10 mouse cellular contexts compared by ENCODE assay signal in the genomic region with DNA sequence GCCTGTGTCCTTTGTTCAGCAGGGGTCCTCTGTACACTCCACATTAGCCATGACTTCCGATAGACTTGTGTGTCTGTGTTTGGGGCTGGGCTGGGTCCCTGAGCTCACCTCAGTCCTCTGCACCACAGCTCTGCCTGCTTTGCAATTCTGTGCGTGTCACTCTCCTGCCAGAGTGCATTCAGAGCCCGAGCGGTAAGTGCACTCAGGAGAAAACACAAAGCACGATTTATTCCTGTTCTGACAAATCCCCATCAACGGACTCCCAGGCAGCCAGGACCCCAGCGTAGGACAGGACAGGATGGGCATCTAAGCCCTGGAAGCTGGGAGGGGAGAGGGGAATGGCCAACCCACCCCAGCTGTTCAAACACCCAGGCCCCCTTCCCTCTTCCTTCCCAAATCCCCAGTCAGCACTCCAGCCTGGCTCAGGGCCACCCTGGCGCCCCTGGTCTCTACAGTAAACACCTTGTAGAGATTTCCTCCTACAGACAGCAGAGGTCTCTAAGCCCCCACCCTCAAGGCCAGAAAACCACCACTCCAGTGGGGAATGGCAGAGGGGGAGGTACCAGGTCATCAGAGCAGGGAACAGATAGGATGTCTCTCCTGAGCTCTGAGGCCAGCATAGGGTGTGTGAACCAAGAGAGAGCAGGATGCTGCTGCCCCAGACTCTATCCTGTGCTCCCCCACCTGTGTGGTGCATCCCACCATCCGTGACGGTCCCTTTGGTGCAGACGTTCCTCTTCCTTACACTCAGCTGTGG. TPM values are rescaled to one million over a fixed set of nuclear protein-coding genes. Genes with fewer than 3 reads are reported as not detected.
DNase-seq lines count a peak whose midpoint lies in the region; ATAC-seq and TF ChIP-seq lines count a peak whose summit lies in the region.
"Had no signal": no experiment of that assay in that cellular context is flagged by ENCODE, and none has a peak within 500 bp of the region (broad histone marks: within the 10 kb centered on the region; RNA-seq: fewer than 3 reads in every experiment).

No protein-coding gene starts in this region.

- H3K9ac ChIP-seq in embryonic facial prominence, embryonic 15.5 days, result no peak overlapping the region
- peak overlapping the region; percentile 35; the same call in 1 of the 2 replicates for H3K9ac ChIP-seq in hindbrain, embryonic 13.5 days
- no peak overlapping the region; the same call in 1 of the 2 replicates for H3K9ac ChIP-seq in midbrain, embryonic 16.5 days (ENCODE audit: low read depth, low read length)
- H3K9ac ChIP-seq: heart, embryonic 12.5 days; liver, embryonic 15.5 days had no signal

- peaks cover 10% of the 10 kb centered on the region; the same call in 1 of the 2 replicates for H3K4me1 ChIP-seq in embryonic facial prominence, embryonic 15.5 days
- peaks cover 27% of the 10 kb centered on the region for H3K4me1 ChIP-seq in hindbrain, embryonic 13.5 days (replicated peaks)
- peaks cover 19% of the 10 kb centered on the region for H3K4me1 ChIP-seq in midbrain, embryonic 16.5 days (ENCODE audit: control insufficient read depth, insufficient read depth, low read length)
- H3K4me1 ChIP-seq: liver, embryonic 15.5 days had no signal

- H3K36me3 ChIP-seq in embryonic facial prominence, embryonic 15.5 days, result no peaks in the 10 kb centered on the region
- H3K36me3 ChIP-seq in hindbrain, embryonic 13.5 days, result no peaks in the 10 kb centered on the region
- H3K36me3 ChIP-seq in midbrain, embryonic 16.5 days (ENCODE audit: control insufficient read depth, insufficient read depth, low read length), result no peaks in the 10 kb centered on the region
- H3K36me3 ChIP-seq: heart, embryonic 12.5 days; liver, embryonic 15.5 days had no signal

- no peak overlapping the region for H3K4me2 ChIP-seq in embryonic facial prominence, embryonic 15.5 days (replicated peaks)
- no peak overlapping the region for H3K4me2 ChIP-seq in hindbrain, embryonic 13.5 days
- no peak overlapping the region; the same call in 1 of the 2 replicates for H3K4me2 ChIP-seq in midbrain, embryonic 16.5 days (ENCODE audit: low read length)
- H3K4me2 ChIP-seq: heart, embryonic 12.5 days; liver, embryonic 15.5 days had no signal

- peaks cover 6% of the 10 kb centered on the region; the same call in 1 of the 2 replicates for H3K27me3 ChIP-seq in embryonic facial prominence, embryonic 15.5 days
- H3K27me3 ChIP-seq in hindbrain, embryonic 13.5 days, result no peaks in the 10 kb centered on the region
- no peaks in the 10 kb centered on the region for H3K27me3 ChIP-seq in midbrain, embryonic 16.5 days (ENCODE audit: control insufficient read depth, insufficient read depth, low read depth, low read length)
- H3K27me3 ChIP-seq: heart, embryonic 12.5 days; liver, embryonic 15.5 days had no signal

- DNase-seq in layer of hippocampus, adult 2 months (ENCODE audit: low spot score in 2 of 2), result no peak
- no peak for DNase-seq in layer of hippocampus, postnatal 10 days (ENCODE audit: low spot score in 2 of 2)
- DNase-seq in spleen, postnatal 10 days (ENCODE audit: low spot score in 2 of 2), result no peak
- no peak for DNase-seq in gastrocnemius, postnatal 10 days
- DNase-seq: kidney, adult 18-20 months had no signal

- ATAC-seq in embryonic facial prominence, embryonic 15.5 days (ENCODE audit: insufficient number of reproducible peaks, low FRiP score, low TSS enrichment, low read depth), result 0 out of 2 replicates have a peak, but pooled peaks have one; percentile 34
- peak; percentile 59 for ATAC-seq in hindbrain, embryonic 13.5 days (ENCODE audit: low FRiP score)
- peak; percentile 64 for ATAC-seq in midbrain, embryonic 16.5 days

- WGBS in embryonic facial prominence, embryonic 15.5 days, result 37% methylated on average over 11 of the region's 11 CpGs
- WGBS in hindbrain, embryonic 13.5 days, result 31% methylated on average over 11 of the region's 11 CpGs
- WGBS in midbrain, embryonic 16.5 days, result 26% methylated on average over 11 of the region's 11 CpGs

- peak overlapping the region; percentile 2; the same call in 1 of the 2 replicates for H3K27ac ChIP-seq in layer of hippocampus, adult 2 months
- H3K27ac ChIP-seq in embryonic facial prominence, embryonic 15.5 days (replicated peaks), result no peak overlapping the region
- H3K27ac ChIP-seq in hindbrain, embryonic 13.5 days, result peak overlapping the region; percentile 69
- H3K27ac ChIP-seq in midbrain, embryonic 16.5 days (ENCODE audit: low read length), result peak overlapping the region; percentile 47; the same call in 1 of the 2 replicates
- H3K27ac ChIP-seq: liver, embryonic 15.5 days had no signal

- no peaks in the 10 kb centered on the region for H3K9me3 ChIP-seq in embryonic facial prominence, embryonic 15.5 days (replicated peaks)
- H3K9me3 ChIP-seq in hindbrain, embryonic 13.5 days, result no peaks in the 10 kb centered on the region
- H3K9me3 ChIP-seq in midbrain, embryonic 16.5 days (replicated peaks; ENCODE audit: control insufficient read depth, low read length, poor library complexity, severe bottlenecking), result no peaks in the 10 kb centered on the region
- H3K9me3 ChIP-seq: heart, embryonic 12.5 days; liver, embryonic 15.5 days had no signal

- H3K4me3 ChIP-seq in layer of hippocampus, adult 2 months, result no peak overlapping the region
- no peak overlapping the region for H3K4me3 ChIP-seq in embryonic facial prominence, embryonic 15.5 days (replicated peaks)
- no peak overlapping the region for H3K4me3 ChIP-seq in hindbrain, embryonic 13.5 days
- no peak overlapping the region for H3K4me3 ChIP-seq in midbrain, embryonic 16.5 days (ENCODE audit: low read depth, low read length)
- H3K4me3 ChIP-seq: heart, embryonic 12.5 days; liver, embryonic 15.5 days had no signal

- no peak for TF ChIP-seq CTCF in layer of hippocampus, adult 2 months (conservative IDR thresholded peaks at IDR 0.05)

RNA-seq across cellular contexts. Expression of a gene that starts 56.0 kb away (rescaled TPM):
- total RNA-seq in layer of hippocampus, adult 2 months (2021), result 10 to 100 TPM; 39.1 to 40.2 TPM
- 10 to 100 TPM; 53.3 to 55.7 TPM for total RNA-seq in layer of hippocampus, postnatal 10 days (2021)
- polyA plus RNA-seq in embryonic facial prominence, embryonic 15.5 days (2015; fragmentation: Nextera tagmentation; extraction: Ambion mirVana), result 25.5 and 27.6 TPM in 2 replicates
- polyA plus RNA-seq in hindbrain, embryonic 13.5 days (2015; fragmentation: Nextera tagmentation; extraction: Ambion mirVana), result 23.6 and 32.5 TPM in 2 replicates
- polyA plus RNA-seq in midbrain, embryonic 16.5 days (2015; fragmentation: Nextera tagmentation; extraction: Ambion mirVana), result 20.1 and 21.2 TPM in 2 replicates
- 10 to 100 TPM; 14.5 to 17.8 TPM for total RNA-seq in gastrocnemius, postnatal 10 days (2021)
